Mouse (Mus musculus): Measurements from ENCODE around the gene Syn2.

DNA sequence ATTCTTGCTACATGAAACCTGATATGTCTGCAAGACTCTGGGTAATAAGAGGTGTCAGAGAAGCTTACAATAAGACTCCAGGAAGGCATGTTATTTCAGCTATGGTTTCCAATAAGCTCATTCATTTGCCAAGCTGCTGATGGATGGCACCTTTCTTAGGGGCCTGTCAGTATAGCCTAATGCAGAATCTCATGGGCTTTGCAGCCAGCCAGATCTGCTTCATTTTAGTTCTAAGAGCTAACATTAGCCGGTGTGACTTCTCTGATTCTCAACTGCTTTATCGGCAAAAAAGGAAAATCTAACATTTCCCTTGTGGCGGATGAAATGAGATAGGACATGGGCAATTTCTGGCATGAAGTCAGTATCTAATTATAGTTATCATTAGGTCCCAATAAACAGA, 7.9 kb upstream of the Syn2 start:
- TF ChIP-seq POLR2A (IDR thresholded peaks at IDR 0.05; ENCODE audit: borderline replicate concordance, control insufficient read depth, low read depth, low read length): no peak
- TF ChIP-seq CTCF (IDR thresholded peaks at IDR 0.05; ENCODE audit: control insufficient read depth, insufficient read depth, low read length): no peak

All from bone marrow, adult 2 months (tissue).